Mouse (Mus musculus) right cerebral cortex, postnatal 10 days (tissue): Measurements from ENCODE around the gene Fam110a.

Experiments
- DNase-seq, 2 experiments: peaks; one replicate each; pipeline ENCODE4 v3.0.0; 2021; ENCODE audit warnings: low spot score in 2 of 2

The Fam110a gene

DNA sequence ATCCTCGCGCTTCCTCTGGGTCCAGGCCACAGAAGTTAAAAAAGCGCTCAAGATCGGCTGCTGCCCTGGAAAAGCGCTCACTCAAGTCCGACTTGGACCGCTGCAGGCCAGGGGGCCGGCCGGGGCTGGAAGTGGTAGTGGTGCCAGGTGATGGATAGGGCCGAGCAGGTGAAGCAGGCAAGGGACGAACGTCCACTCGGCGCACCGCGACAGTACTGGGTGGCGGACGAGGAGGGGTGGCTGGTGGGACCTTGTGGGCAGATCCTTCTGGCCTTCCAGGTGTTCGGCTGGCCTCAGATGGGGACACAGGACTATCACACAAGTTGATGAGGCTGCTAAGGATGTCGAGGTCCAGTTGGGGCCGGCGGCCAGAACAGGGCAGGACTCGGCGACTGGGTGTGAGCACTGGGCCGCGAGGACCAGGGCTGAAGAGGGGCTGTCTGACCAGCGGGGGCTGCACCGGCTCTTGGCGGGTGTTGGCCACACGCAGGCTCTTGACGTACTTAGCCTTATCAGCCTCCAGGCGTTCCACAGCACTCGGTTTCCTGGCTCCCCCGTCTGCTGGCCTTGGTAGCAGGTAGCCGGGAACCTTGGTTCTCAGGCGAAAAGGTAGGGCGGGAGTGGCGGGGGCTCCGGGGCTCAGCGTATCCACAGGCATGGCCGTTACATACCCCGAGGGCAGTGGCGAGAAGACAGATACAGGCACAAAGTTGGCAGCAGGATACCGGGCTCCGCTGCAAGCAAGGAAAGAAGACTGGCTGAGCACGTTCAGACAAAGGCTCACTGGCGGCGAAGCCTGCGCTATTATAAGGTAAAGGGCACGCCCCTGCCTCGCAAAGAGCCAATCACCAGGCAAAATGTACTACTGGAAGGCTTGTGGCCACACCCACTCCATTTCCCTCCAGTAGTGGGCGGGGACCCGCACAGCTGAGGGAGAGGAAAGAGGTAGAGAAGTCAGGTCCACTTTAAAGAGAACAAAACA lies 9.5 kb downstream of the Fam110a start:
- DNase-seq, result peak; percentile 90 to 91

GRCm38 (mm10) chr2:151969396-151969795 lies 10.6 kb downstream of the Fam110a start:
- no peak for DNase-seq

DNA sequence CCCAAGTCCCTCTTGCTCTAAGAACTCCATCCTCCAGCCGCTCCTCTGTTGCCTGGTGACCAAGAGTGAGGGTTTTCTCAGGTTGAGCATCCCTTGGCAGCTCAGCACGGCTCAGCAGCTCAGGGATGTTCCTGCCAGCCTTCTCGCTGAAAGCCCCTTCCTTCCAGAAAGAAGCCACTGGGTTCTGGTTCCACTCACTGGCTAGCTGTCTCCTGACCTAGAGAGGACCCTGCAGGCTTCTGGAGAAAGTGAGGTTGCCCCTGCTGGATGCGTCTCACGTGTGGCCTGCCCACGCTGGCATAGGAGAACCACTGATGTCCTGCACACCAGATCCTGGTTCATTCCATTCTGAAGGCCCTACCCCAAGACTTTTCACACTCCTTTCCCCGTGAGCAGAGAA lies 11.0 kb downstream of the Fam110a start:
- no peak for DNase-seq

DNA sequence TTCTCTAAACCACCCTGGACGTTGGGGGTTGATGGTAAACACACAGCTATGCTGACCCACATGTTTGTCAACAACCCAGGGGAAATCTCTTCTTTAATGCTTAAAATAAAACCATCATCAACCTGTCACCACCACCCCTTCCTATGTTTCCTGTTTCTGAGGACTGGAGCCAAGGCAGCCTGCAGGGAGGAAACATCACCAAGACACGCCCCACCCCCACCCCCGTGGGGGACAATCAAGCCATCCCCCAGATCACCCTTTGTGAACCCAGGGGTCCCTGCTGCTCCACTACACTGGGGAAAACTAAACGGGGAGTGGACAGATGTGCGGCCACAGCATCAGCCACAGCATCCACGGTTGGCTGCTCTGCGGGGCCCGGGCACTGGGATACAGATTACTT lies 11.6 kb downstream of the Fam110a start:
- no peak for DNase-seq

DNA sequence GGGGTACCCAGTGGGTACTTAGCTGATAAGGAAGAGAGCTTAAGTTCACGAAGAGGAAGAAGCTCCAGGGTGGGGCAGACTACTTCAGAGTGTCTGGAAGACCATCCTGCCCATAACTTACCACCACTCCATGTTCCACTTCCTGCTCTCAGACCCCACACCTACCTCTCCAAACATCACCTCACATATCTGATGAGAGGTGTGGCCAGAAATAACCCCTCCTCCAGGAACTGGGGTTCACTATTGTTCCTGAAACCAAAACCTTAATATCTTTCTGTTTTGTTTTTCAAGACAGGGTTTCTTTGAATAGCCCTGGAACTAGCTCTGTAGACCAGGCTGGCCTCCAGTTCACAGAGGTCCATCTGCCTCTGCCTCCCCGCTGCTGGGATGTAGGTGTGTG lies 12.2 kb downstream of the Fam110a start:
- no peak for DNase-seq

DNA sequence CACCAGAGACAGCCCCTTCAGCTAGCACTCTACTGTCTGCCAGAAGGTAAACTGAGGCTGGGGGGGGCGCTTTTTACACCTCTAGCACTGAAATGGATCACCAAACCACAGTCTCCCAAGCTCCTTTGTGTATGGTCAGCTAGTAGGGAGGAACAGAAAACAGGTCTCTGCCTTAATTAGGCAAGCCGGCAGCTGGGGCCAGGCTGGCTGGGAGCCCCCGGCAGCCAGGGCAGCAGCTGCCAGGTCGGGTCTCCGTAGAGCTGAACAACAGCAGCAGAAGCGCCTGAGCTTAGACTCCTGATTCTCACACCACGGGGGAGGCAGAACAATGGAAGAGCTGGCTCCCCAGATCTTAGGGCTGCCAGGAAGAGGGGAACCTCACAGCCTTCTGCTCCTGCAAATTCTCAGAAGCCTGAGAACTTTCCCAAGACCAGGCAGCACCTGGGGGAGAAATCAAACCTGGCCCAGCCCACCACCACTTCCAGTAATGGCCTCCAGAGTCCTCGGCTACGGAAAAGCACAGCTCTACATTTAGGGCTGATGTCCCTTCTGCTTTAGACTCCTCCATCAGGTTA lies 12.8 kb downstream of the Fam110a start:
- DNase-seq, result no peak

- no peak for DNase-seq
These were observed 16.0 kb downstream of the Fam110a start for GRCm38 (mm10) chr2:151964052-151964451.

GRCm38 (mm10) chr2:151963319-151963718 lies 16.7 kb downstream of the Fam110a start:
- DNase-seq, result no peak

DNA sequence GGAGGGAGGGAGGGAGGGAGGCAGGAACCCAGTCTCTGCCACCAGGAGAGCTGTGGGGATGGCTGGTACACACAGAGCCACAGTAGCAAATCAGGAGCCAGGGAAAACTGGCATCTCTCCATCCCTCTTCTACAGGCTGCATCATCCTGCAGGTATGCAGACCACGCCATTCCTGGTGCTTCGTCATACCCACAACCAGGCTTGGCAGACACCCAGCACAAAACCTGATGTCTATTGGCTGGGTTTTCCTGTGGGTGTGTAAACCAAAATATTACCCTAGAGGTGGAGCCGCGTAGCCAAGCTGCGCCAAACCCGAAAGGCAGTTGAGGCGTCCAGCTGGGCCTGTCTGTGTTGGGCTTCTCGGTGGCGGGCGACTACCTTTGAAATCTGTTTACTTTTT lies 17.5 kb downstream of the Fam110a start:
- peak; percentile 75 to 80 for DNase-seq

- DNase-seq, result no peak
These were observed 18.5 kb downstream of the Fam110a start for GRCm38 (mm10) chr2:151961284-151962196.

GRCm38 (mm10) chr2:151959274-151959673 lies 20.7 kb downstream of the Fam110a start:
- no peak for DNase-seq

DNA sequence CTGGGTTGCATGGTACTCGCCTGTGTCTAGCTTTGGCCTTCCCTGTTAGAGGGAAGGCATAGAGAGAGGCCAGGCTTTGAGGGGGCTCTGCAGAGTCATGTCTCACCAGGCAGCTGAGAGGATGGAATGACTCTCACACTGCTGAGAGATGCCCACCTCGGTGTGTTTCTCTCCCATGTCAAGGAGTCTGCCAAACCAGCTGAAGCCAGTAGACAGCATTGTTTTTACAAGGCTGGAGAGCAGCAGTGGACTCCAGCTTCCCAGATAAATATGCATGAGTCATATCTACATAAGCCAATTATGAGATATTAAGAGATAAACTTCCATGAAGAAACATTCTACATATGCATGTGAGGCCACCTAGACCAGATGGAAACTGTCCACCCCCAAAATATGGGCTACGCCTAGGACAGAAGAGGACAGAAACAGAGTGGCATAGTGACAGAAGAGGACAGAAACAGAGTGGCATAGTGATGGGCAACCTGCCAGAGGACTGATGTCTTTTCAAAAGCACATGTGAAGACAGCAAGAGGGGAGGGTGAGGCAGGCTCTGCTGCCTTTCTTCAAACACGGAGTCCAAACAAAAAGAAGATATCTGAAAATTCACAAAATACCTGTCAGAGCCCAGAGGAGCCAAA lies 23.4 kb downstream of the Fam110a start:
- DNase-seq, result no peak

GRCm38 (mm10) chr2:151953665-151954064 lies 26.4 kb downstream of the Fam110a start:
- DNase-seq, result no peak

- peak; percentile 53 to 77 for DNase-seq
These were observed 30.8 kb downstream of the Fam110a start for GRCm38 (mm10) chr2:151949082-151949774.

DNA sequence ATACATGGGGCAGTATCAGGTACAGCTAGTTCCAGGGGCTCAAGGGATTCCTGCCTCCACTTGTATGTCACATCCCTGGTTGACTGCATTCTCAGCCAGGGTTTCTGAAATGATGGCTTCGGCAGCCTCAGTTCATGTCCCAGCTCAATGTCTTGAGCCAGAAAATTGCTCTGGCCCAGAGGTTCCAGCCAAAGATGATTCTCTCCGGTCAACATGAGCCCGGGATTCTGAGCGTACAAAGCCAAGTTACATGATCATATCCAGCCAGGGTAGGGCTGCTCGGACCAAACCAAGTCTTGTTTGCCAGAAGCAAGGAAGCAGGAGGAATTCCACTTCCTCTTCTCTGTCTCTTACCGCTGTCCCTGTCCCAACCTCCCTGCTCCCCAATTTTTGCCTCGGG lies 31.7 kb downstream of the Fam110a start:
- no peak for DNase-seq

DNA sequence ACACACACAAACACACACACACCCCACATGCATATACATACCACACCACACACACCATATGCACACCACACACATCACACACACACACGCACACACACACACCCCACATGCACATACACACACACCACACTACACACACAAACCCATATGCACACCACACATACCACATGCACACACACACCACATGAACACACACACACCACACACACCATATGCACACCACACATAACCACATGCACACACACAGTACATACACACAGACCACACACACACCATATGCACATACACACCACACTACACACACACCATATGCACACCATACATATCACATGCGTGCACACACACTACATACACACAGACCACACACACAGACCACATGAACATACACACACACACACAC lies 32.4 kb downstream of the Fam110a start:
- DNase-seq, result no peak

DNA sequence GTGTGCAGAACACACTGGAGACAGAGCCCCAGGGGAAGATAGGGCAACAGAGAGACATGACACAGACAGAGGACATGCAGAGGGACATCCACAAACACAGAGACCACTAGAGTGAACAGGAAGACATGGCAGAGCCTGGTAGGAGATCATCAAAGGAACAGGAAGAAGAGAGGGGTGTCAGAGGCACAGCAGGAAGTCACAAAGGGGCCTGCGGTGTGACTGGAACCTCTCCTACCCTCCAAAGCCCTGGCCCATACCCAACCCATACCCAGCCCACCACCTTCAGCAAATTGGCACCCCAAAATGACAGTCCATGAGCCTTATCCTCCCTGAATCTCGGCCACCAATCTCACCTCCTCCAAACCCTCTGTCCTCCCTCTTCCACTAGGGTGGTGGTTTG lies 35.9 kb downstream of the Fam110a start:
- no peak for DNase-seq

- DNase-seq, result no peak
These were observed 38.8 kb downstream of the Fam110a start for GRCm38 (mm10) chr2:151941269-151941668.

DNA sequence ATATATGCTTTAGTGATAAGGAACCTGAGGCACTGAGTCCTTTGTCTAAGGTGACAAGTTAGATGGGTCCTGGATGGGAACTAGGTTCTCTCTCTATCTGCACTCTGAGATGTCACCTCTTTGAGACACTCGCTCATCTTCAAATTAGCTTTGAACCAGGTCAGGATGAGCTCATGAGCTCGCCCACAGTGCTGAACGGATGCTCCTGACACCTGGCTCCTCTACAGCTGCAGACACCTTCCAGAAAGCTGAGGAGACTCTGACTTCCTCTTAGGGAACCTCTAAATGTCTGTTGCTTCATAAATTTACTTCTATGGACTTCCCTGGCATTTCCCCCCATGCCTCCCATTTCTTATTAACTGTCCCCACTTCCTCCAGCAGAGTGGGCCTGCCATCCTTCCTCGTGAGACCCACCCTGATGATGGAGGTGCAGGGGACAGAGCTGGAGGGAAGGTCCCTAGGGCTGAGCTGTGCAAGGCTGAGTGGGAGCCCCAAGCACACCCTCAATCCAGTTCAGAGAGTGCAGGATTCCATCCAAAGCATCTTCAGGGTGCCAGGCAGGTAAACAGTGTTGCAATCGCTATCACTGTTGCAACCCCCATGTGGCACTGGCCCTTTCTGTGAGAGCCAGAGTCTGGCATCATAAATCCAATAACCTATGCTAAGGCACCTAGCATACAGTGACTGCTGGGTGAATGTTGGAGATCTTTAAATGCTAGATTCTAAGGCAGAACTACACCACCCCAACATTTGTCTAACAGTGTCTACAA lies 40.2 kb downstream of the Fam110a start:
- no peak for DNase-seq

GRCm38 (mm10) chr2:151938780-151939200 lies 41.2 kb downstream of the Fam110a start:
- DNase-seq, result peak; percentile 56 to 69
